Mouse (Mus musculus) lung, postnatal 0 days (tissue): ENCODE results near the gene Abat. TPM values are rescaled to one million over a fixed set of nuclear protein-coding genes. Genes with fewer than 3 reads are reported as not detected.

Source experiments
- ATAC-seq: fragments of 200-750 bp; cut with Nextera tagmentation; 2 replicates; pipeline ENCODE4 v1.8.0; 2017; ENCODE audit warnings: moderate library complexity
- DNase-seq: peaks from one replicate; pipeline ENCODE4 v3.0.0-alpha.2; 2016; ENCODE audit warnings: low spot score
- H3K27ac ChIP-seq: fragments of 300-500 bp; sonication (generic); 2 replicates; pipeline ENCODE4 v1.5.1; 2014; ENCODE audit warnings: antibody characterized with exemption, mild to moderate bottlenecking, low read length, mixed read lengths
- H3K27me3 ChIP-seq: fragments of 300-500 bp; sonication (generic); replicated peaks from 2 replicates; pipeline ENCODE4 v1.6.1; 2014; ENCODE audit warnings: low read length, mixed read lengths; ENCODE audit not compliant: insufficient read depth
- H3K36me3 ChIP-seq: fragments of 300-500 bp; sonication (generic); 2 replicates; pipeline ENCODE4 v1.6.1; 2014; ENCODE audit warnings: low read length, mixed read lengths; ENCODE audit not compliant: insufficient read depth
- H3K4me1 ChIP-seq: fragments of 300-500 bp; sonication (generic); 2 replicates; pipeline ENCODE4 v1.6.1; 2014; ENCODE audit warnings: antibody characterized with exemption, low read depth, low read length, mixed read lengths; ENCODE audit not compliant: insufficient read depth
- H3K4me2 ChIP-seq: fragments of 300-500 bp; sonication (generic); replicated peaks from 2 replicates; pipeline ENCODE4 v1.6.1; 2014; ENCODE audit warnings: low read depth, mild to moderate bottlenecking, low read length, moderate library complexity, mixed read lengths
- H3K4me3 ChIP-seq: fragments of 300-500 bp; sonication (generic); 2 replicates; pipeline ENCODE4 v1.5.1; 2014; ENCODE audit warnings: low read depth, low read length
- H3K9ac ChIP-seq: fragments of 300-500 bp; sonication (generic); replicated peaks from 2 replicates; pipeline ENCODE4 v1.6.1; 2014; ENCODE audit warnings: low read depth, mild to moderate bottlenecking
- H3K9me3 ChIP-seq: fragments of 300-500 bp; sonication (generic); 2 replicates; pipeline ENCODE4 v1.6.1; 2016; ENCODE audit warnings: low read length, mixed read lengths
- CTCF ChIP-seq: IDR thresholded peaks from 2 replicates; pipeline ENCODE4 v1.5.1; 2016; ENCODE audit warnings: antibody characterized with exemption, mild to moderate bottlenecking
- EP300 ChIP-seq: IDR thresholded peaks from 2 replicates; pipeline ENCODE4 v1.6.1; 2016; ENCODE audit warnings: antibody characterized with exemption, mild to moderate bottlenecking, control low read depth
- WGBS: fragments of 180-500 bp; shearing (Covaris S2); extraction: QIAGEN DNeasy Blood & Tissue Kit; methylation state at CpG from one replicate; pipeline ENCODE4 v1.1.7; 2014; 5-methylcytosine and 5-hydroxymethylcytosine counted together
- polyA plus RNA-seq: library from polyadenylated mRNA; unstranded; fragments of >200 nt; fragmentation: Nextera tagmentation; extraction: Ambion mirVana; gene quantifications from 2 replicates; pipeline ENCODE4 v1.2.1, GENCODE M21; 2015

Abat gene
- polyA plus RNA-seq, 1 experiment from 2014 or later: 4.2 TPM

- WGBS: 50% methylated on average over 7 of the region's 7 CpGs
- no peak overlapping the region for H3K4me3 ChIP-seq
Measured at GRCm38 (mm10) chr16:8525877-8526276, 12.6 kb downstream of the Abat start.

GRCm38 (mm10) chr16:8529389-8529788, 16.2 kb downstream of the Abat start:
- no peaks in the 10 kb centered on the region for H3K4me1 ChIP-seq
- no peaks in the 10 kb centered on the region for H3K27me3 ChIP-seq
- H3K4me3 ChIP-seq: no peak overlapping the region
- 79% methylated on average over 1 of the region's 1 CpGs for WGBS
- no peak overlapping the region for H3K4me2 ChIP-seq
- no peak for ATAC-seq
- TF ChIP-seq EP300: no peak
- TF ChIP-seq CTCF: no peak
- H3K36me3 ChIP-seq: no peaks in the 10 kb centered on the region
- no peak overlapping the region for H3K27ac ChIP-seq
- H3K9ac ChIP-seq: no peak overlapping the region
- DNase-seq: no peak
- H3K9me3 ChIP-seq: no peaks in the 10 kb centered on the region

More at GRCm38 (mm10) chr16:8525877-8526276, 12.6 kb downstream of the Abat start:
- ATAC-seq: no peak
- Histone ChIP-seq H3K9ac (no peak overlapping the region), H3K4me1 (no peaks in the 10 kb centered on the region), H3K27ac (no peak overlapping the region), H3K9me3 (no peaks in the 10 kb centered on the region), H3K4me2 (no peak overlapping the region), H3K27me3 (no peaks in the 10 kb centered on the region), H3K36me3 (no peaks in the 10 kb centered on the region)
- no peak for TF ChIP-seq EP300
- DNase-seq: no peak

- H3K27me3 ChIP-seq: no peaks in the 10 kb centered on the region
- DNase-seq (no peak), ATAC-seq (no peak)
- no peaks in the 10 kb centered on the region for H3K4me1 ChIP-seq
- H3K4me2 ChIP-seq: no peak overlapping the region
- H3K9me3 ChIP-seq: no peaks in the 10 kb centered on the region
- whole genome bisulfite sequencing: 82% methylated on average over 14 of the region's 14 CpGs
- H3K9ac ChIP-seq: no peak overlapping the region
- H3K4me3 ChIP-seq: no peak overlapping the region
- TF ChIP-seq EP300 (no peak), CTCF (no peak)
- H3K36me3 ChIP-seq: no peaks in the 10 kb centered on the region
- H3K27ac ChIP-seq: no peak overlapping the region
Measured at GRCm38 (mm10) chr16:8530018-8530417, 16.8 kb downstream of the Abat start.

- Histone ChIP-seq H3K9me3 (no peaks in the 10 kb centered on the region), H3K27ac (no peak overlapping the region), H3K4me1 (no peaks in the 10 kb centered on the region), H3K4me3 (no peak overlapping the region), H3K36me3 (no peaks in the 10 kb centered on the region), H3K4me2 (no peak overlapping the region), H3K27me3 (no peaks in the 10 kb centered on the region), H3K9ac (no peak overlapping the region)
- 82% methylated on average over 9 of the region's 9 CpGs for WGBS
- TF ChIP-seq EP300 (no peak), CTCF (no peak)
- DNase-seq: no peak
- ATAC-seq: no peak
Measured at GRCm38 (mm10) chr16:8532461-8532860, 19.2 kb downstream of the Abat start.

- 69% methylated on average over 7 of the region's 7 CpGs for WGBS
- Histone ChIP-seq H3K27ac (no peak overlapping the region), H3K4me3 (no peak overlapping the region), H3K36me3 (no peaks in the 10 kb centered on the region), H3K27me3 (no peaks in the 10 kb centered on the region), H3K9ac (no peak overlapping the region), H3K4me1 (no peaks in the 10 kb centered on the region), H3K9me3 (no peaks in the 10 kb centered on the region), H3K4me2 (no peak overlapping the region)
- no peak for DNase-seq
- TF ChIP-seq EP300 (no peak), CTCF (no peak)
- no peak for ATAC-seq
Measured at GRCm38 (mm10) chr16:8532894-8533293, 19.7 kb downstream of the Abat start.

GRCm38 (mm10) chr16:8533477-8533876, 20.2 kb downstream of the Abat start:
- DNase-seq (no peak), ATAC-seq (no peak)
- no peaks in the 10 kb centered on the region for H3K9me3 ChIP-seq
- no peak overlapping the region for H3K4me3 ChIP-seq
- H3K9ac ChIP-seq: no peak overlapping the region
- H3K27me3 ChIP-seq: no peaks in the 10 kb centered on the region
- H3K36me3 ChIP-seq: no peaks in the 10 kb centered on the region
- H3K27ac ChIP-seq: no peak overlapping the region
- TF ChIP-seq EP300 (no peak), CTCF (no peak)
- 93% methylated on average over 6 of the region's 6 CpGs for WGBS
- no peak overlapping the region for H3K4me2 ChIP-seq
- no peaks in the 10 kb centered on the region for H3K4me1 ChIP-seq

- Histone ChIP-seq H3K9ac (no peak overlapping the region), H3K27me3 (no peaks in the 10 kb centered on the region), H3K9me3 (no peaks in the 10 kb centered on the region), H3K4me1 (no peaks in the 10 kb centered on the region), H3K27ac (no peak overlapping the region), H3K4me2 (no peak overlapping the region), H3K4me3 (no peak overlapping the region), H3K36me3 (no peaks in the 10 kb centered on the region)
- no peak for ATAC-seq
- DNase-seq: no peak
- WGBS: 85% methylated on average over 11 of the region's 11 CpGs
- TF ChIP-seq EP300 (no peak), CTCF (no peak)
Measured at GRCm38 (mm10) chr16:8534466-8535200, 21.4 kb downstream of the Abat start.
